Mouse (Mus musculus): ENCODE measurements around the gene Gm20716. TPM values are rescaled to one million over a fixed set of nuclear protein-coding genes. Genes with fewer than 3 reads are reported as not detected.
A peak's percentile ranks its signal among the peaks of the same experiment; 100 is the strongest.

The Gm20716 gene
- polyA plus RNA-seq, 1 experiment from 2014 or later = 17.1 TPM

DNA sequence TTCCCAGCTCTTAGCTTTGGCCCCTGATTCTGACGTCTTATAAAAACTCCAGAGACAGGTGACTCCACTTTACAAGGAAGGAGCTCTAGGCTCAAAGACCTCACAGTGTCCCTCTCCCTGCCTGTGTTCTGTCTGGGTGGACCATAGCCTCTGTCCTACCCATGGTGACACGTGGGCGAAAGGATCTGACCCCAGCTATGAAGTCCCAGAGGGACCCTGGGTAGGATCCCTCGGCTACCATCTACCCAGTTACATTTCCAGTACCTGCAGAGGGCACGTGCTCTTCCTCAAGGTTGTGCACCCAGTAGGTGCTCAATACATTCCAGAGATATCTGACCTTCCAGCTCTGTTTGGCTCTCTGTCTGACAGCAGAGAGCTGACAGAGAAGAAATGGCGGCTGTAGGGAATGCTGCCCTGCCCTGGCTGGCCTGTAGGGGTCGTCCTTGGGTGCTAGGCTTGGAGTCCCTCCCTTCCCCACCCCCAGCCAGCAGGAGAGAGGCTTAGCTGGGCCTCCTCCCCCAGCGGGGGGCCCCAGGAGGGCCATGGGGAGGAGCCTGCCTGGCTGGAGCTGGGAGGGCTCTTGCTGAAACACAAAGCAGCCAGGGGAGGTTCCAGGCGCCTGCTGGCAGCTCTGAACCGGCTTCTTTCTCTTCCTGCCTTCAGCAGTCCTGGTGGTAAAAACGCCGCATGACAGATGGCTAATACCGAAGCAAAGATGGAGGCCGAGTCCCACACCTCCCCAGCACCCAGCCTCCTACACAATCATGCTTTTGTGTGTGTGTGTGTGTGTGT is 75.9 kb downstream of the Gm20716 start:
- peak overlapping the region; percentile 44 for H3K4me2 ChIP-seq
- peaks cover 21% of the 10 kb centered on the region for H3K4me1 ChIP-seq (replicated peaks; ENCODE audit: control insufficient read depth, insufficient read depth, low read length)
- H3K4me3 ChIP-seq (ENCODE audit: low read depth, low read length) = peak overlapping the region; percentile 3
- DNase-seq (ENCODE audit: low spot score) (peak; percentile 98), ATAC-seq (replicated peaks; ENCODE audit: low FRiP score) (peak; percentile 98)
- peak overlapping the region; percentile 62 for H3K27ac ChIP-seq (ENCODE audit: low read depth, low read length)
- 15% methylated on average over 14 of the region's 14 CpGs for WGBS
- no peaks in the 10 kb centered on the region for H3K36me3 ChIP-seq (ENCODE audit: control insufficient read depth, insufficient read depth, low read length)
- H3K9ac ChIP-seq (ENCODE audit: low read depth, low read length) = peak overlapping the region; percentile 41
- H3K27me3 ChIP-seq (replicated peaks; ENCODE audit: control insufficient read depth, insufficient read depth, low read length) = no peaks in the 10 kb centered on the region; the same call in none of the 2 replicates
- H3K9me3 ChIP-seq (ENCODE audit: control insufficient read depth, low read length) = no peaks in the 10 kb centered on the region

DNA sequence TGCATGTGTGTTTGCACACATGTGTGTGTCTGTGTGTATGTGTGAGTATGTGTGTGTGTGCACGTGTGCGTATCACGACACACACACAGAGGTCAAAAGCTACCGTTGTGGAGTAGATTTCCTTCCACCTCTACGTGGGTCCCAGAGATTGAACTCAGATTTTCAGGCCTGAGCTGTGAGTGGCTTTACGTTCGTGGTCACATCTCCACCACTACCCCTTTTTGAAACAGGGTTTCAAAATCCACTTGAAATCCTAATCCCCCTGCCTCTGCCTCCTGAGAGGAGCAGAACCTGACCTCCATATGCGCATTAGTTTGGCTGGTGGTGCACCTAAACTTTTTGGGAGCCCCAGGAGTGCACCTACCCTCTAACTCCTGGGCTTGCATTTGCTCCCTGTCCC is 80.9 kb downstream of the Gm20716 start:
- WGBS = 75% methylated on average over 8 of the region's 8 CpGs
- ATAC-seq (replicated peaks; ENCODE audit: low FRiP score) (no peak), DNase-seq (ENCODE audit: low spot score) (no peak)
- no peak overlapping the region for H3K9ac ChIP-seq (ENCODE audit: low read depth, low read length)
- H3K27ac ChIP-seq (ENCODE audit: low read depth, low read length) = no peak overlapping the region
- no peak overlapping the region for H3K4me3 ChIP-seq (ENCODE audit: low read depth, low read length)
- H3K27me3 ChIP-seq (replicated peaks; ENCODE audit: control insufficient read depth, insufficient read depth, low read length) = no peaks in the 10 kb centered on the region
- peaks cover 6% of the 10 kb centered on the region for H3K4me1 ChIP-seq (replicated peaks; ENCODE audit: control insufficient read depth, insufficient read depth, low read length)
- H3K36me3 ChIP-seq (ENCODE audit: control insufficient read depth, insufficient read depth, low read length) = no peaks in the 10 kb centered on the region
- no peaks in the 10 kb centered on the region for H3K9me3 ChIP-seq (ENCODE audit: control insufficient read depth, low read length)
- no peak overlapping the region for H3K4me2 ChIP-seq

DNA sequence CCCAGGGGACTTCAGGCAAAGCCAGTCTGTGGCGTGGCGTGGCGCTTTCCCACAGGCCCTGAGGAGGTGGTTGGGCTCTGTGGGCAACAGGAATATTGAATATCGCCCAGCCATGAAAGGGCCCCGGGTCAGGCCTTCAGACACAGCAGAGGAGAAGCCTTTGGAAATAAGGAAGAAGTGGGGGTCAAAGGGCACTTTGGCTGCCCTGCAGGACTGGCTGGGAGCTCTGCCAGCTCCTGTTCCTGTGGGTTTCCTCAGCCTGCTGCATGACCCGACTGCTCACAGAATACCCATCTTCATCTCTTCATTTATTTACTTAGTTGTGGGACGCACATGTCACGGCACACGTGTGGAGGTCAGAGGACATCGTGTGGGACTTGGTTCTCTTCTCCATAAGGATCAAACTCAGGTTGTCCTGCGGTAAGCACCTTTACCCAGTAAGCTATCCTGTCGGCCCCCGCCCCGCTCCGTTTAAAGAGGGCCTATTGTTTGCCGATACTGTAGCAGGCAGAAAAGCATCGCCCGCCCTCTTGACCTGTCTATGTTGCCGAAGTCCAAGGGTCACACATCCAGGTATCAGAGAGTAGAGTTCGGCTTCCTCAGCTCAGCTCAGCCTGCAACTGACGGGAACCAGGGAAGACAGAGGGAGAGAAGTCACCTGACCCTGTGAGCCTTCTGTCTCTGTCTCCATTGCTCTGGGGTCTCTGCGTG is 82.3 kb downstream of the Gm20716 start:
- Histone ChIP-seq H3K36me3 (ENCODE audit: control insufficient read depth, insufficient read depth, low read length) (no peaks in the 10 kb centered on the region), H3K27me3 (replicated peaks; ENCODE audit: control insufficient read depth, insufficient read depth, low read length) (no peaks in the 10 kb centered on the region), H3K27ac (ENCODE audit: low read depth, low read length) (peak overlapping the region; percentile 29), H3K9ac (ENCODE audit: low read depth, low read length) (no peak overlapping the region), H3K4me1 (replicated peaks; ENCODE audit: control insufficient read depth, insufficient read depth, low read length) (no peaks in the 10 kb centered on the region; the same call in none of the 2 replicates), H3K9me3 (ENCODE audit: control insufficient read depth, low read length) (no peaks in the 10 kb centered on the region), H3K4me3 (ENCODE audit: low read depth, low read length) (no peak overlapping the region), H3K4me2 (no peak overlapping the region)
- DNase-seq (ENCODE audit: low spot score) = no peak
- WGBS = 70% methylated on average over 22 of the region's 22 CpGs
- ATAC-seq (replicated peaks; ENCODE audit: low FRiP score) = 0 out of 2 replicates have a peak, but pooled peaks have one; percentile 19

DNA sequence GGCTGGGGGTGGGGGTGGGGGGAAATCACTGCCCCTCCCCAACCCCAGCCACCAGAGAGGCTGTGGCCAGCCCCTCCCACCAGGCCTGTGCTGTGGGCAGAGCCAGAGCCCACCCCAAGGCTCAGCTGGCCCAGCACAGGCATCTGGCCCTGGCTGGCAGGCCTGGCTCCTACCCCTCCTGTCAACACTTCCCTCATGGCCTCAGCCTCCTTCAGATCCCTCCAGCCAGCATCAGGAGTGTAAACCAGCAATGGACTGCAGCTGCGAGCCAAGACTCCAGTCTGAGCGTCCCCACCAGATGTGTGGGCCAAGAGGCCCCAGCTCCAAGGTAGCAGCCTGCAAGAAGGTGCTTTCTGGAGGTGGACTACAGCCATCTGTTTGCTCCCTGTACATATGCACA is 84.7 kb downstream of the Gm20716 start:
- no peaks in the 10 kb centered on the region for H3K9me3 ChIP-seq (ENCODE audit: control insufficient read depth, low read length)
- no peaks in the 10 kb centered on the region; the same call in none of the 2 replicates for H3K4me1 ChIP-seq (replicated peaks; ENCODE audit: control insufficient read depth, insufficient read depth, low read length)
- H3K4me2 ChIP-seq = no peak overlapping the region
- DNase-seq (ENCODE audit: low spot score) (no peak), ATAC-seq (replicated peaks; ENCODE audit: low FRiP score) (no peak)
- H3K27ac ChIP-seq (ENCODE audit: low read depth, low read length) = no peak overlapping the region
- H3K9ac ChIP-seq (ENCODE audit: low read depth, low read length) = no peak overlapping the region
- H3K27me3 ChIP-seq (replicated peaks; ENCODE audit: control insufficient read depth, insufficient read depth, low read length) = no peaks in the 10 kb centered on the region
- no peak overlapping the region for H3K4me3 ChIP-seq (ENCODE audit: low read depth, low read length)
- 70% methylated on average over 2 of the region's 2 CpGs for WGBS
- no peaks in the 10 kb centered on the region for H3K36me3 ChIP-seq (ENCODE audit: control insufficient read depth, insufficient read depth, low read length)

DNA sequence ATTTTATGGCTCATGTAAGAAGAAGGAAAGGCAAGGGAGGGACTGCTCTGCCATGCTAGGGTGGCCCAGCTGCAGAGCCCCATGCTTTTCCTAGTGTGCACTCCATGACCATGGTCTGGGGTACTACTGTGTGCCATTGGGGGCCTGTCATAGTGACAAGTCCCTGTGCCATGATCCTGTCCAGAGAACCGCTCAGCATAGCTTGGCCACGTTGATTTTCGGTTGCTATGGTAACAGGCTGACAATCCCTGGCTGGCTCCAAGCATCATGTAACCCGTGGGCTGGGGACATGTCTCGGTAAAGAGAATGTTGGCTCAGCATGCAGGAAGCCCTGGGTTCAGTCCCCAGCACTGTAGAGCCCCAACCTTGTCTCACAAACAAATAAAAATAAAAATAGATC is 86.4 kb downstream of the Gm20716 start:
- WGBS = 57% methylated on average over 5 of the region's 5 CpGs
- Histone ChIP-seq H3K4me1 (replicated peaks; ENCODE audit: control insufficient read depth, insufficient read depth, low read length) (no peaks in the 10 kb centered on the region; the same call in 1 of the 2 replicates), H3K36me3 (ENCODE audit: control insufficient read depth, insufficient read depth, low read length) (no peaks in the 10 kb centered on the region)

DNA sequence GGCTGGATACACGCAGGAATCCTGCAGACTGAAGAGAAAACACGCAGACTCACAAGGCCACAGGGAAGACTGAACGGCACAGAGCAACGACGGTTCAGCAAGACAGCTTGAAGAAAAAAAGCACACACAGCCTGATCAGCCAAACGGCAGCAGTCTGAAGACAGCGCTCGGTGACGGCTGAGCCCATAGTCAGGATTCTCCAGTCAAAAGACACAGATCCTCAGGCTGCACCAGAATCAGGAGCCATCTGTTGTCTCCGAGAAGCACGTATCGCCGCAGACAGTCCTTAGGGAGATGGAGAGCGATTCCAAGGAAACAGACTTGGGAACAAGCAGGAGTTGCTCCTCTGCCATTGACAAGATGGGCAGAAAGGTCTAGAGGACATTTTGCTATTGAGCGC is 93.0 kb downstream of the Gm20716 start:
- DNase-seq (ENCODE audit: low spot score) (no peak), ATAC-seq (replicated peaks; ENCODE audit: low FRiP score) (no peak)
- Histone ChIP-seq H3K36me3 (ENCODE audit: control insufficient read depth, insufficient read depth, low read length) (no peaks in the 10 kb centered on the region), H3K4me3 (ENCODE audit: low read depth, low read length) (no peak overlapping the region), H3K4me2 (no peak overlapping the region), H3K9me3 (ENCODE audit: control insufficient read depth, low read length) (no peaks in the 10 kb centered on the region), H3K9ac (ENCODE audit: low read depth, low read length) (no peak overlapping the region), H3K27me3 (replicated peaks; ENCODE audit: control insufficient read depth, insufficient read depth, low read length) (no peaks in the 10 kb centered on the region), H3K27ac (ENCODE audit: low read depth, low read length) (no peak overlapping the region), H3K4me1 (replicated peaks; ENCODE audit: control insufficient read depth, insufficient read depth, low read length) (no peaks in the 10 kb centered on the region)
- 77% methylated on average over 15 of the region's 15 CpGs for WGBS

More for the DNA sequence above, 86.4 kb downstream of the Gm20716 start:
- Histone ChIP-seq H3K9ac (ENCODE audit: low read depth, low read length) (no peak overlapping the region), H3K27me3 (replicated peaks; ENCODE audit: control insufficient read depth, insufficient read depth, low read length) (no peaks in the 10 kb centered on the region), H3K4me3 (ENCODE audit: low read depth, low read length) (no peak overlapping the region), H3K9me3 (ENCODE audit: control insufficient read depth, low read length) (no peaks in the 10 kb centered on the region), H3K4me2 (no peak overlapping the region), H3K27ac (ENCODE audit: low read depth, low read length) (no peak overlapping the region)
- ATAC-seq (replicated peaks; ENCODE audit: low FRiP score) (no peak), DNase-seq (ENCODE audit: low spot score) (no peak)

Small RNA genes within 50 kb of the gene (microRNA-seq; reads per million reads assigned to microRNA genes)
- gene Gm24561 (ENCODE audit: borderline number of aligned reads) = not detected

Other genes with a start within 250 kb of the Gm20716 start
- 3.1 and 3.6 TPM in 2 replicates for gene Ripor3, start 219.7 kb downstream of the Gm20716 start, polyA plus RNA-seq (2014; fragmentation: Nextera tagmentation; extraction: Ambion mirVana)
- gene Pard6b, start 149.4 kb downstream of the Gm20716 start, polyA plus RNA-seq (2014; fragmentation: Nextera tagmentation; extraction: Ambion mirVana) = 6.0 and 6.1 TPM in 2 replicates
- gene Adnp, start 23.3 kb downstream of the Gm20716 start, polyA plus RNA-seq (2014; fragmentation: Nextera tagmentation; extraction: Ambion mirVana) = 4.2 and 5.3 TPM in 2 replicates
- 106 TPM in 2 replicates for gene Dpm1, start 227 bp upstream of the Gm20716 start, polyA plus RNA-seq (2014; fragmentation: Nextera tagmentation; extraction: Ambion mirVana)
- gene Mocs3, start 258 bp upstream of the Gm20716 start, polyA plus RNA-seq (2014; fragmentation: Nextera tagmentation; extraction: Ambion mirVana) = 8.2 and 8.9 TPM in 2 replicates
- 0.90 and 0.95 TPM in 2 replicates for gene Kcng1, start 51.4 kb upstream of the Gm20716 start, polyA plus RNA-seq (2014; fragmentation: Nextera tagmentation; extraction: Ambion mirVana)